Mouse (Mus musculus): ENCODE results near the gene Gpx5.
"Not testable (repeated sequence)": the region's sequence is repeated elsewhere in the genome, so short reads cannot be mapped to it uniquely, and the experiment has no call there.

Gene Gpx5

GRCm38 (mm10) chr13:21264366-21264765 lies 28.2 kb downstream of the Gpx5 start:
- no peak for DNase-seq

GRCm38 (mm10) chr13:21263910-21264309 lies 28.6 kb downstream of the Gpx5 start:
- no peak for DNase-seq

GRCm38 (mm10) chr13:21262787-21263461 lies 29.6 kb downstream of the Gpx5 start:
- no peak for DNase-seq

GRCm38 (mm10) chr13:21260289-21260688 lies 32.2 kb downstream of the Gpx5 start:
- no peak for DNase-seq

- peak in 1 of 2 experiments; percentile 33 for DNase-seq
These were observed 32.8 kb downstream of the Gpx5 start for GRCm38 (mm10) chr13:21259677-21260113.

- DNase-seq, result no peak
These were observed 33.3 kb downstream of the Gpx5 start for GRCm38 (mm10) chr13:21259171-21259631.

- no peak for DNase-seq
These were observed 34.0 kb downstream of the Gpx5 start for GRCm38 (mm10) chr13:21258524-21258923.

- no peak for DNase-seq
These were observed 38.5 kb downstream of the Gpx5 start for GRCm38 (mm10) chr13:21253986-21254385.

GRCm38 (mm10) chr13:21253569-21253968 lies 39.0 kb downstream of the Gpx5 start:
- no peak for DNase-seq

GRCm38 (mm10) chr13:21253040-21253439 lies 39.5 kb downstream of the Gpx5 start:
- DNase-seq, result no peak

- DNase-seq, result no peak
These were observed 42.4 kb downstream of the Gpx5 start for GRCm38 (mm10) chr13:21250074-21250681.

- DNase-seq, result no peak
These were observed 43.5 kb downstream of the Gpx5 start for GRCm38 (mm10) chr13:21249022-21249421.

GRCm38 (mm10) chr13:21246276-21246675 lies 46.3 kb downstream of the Gpx5 start:
- peak in 1 of 2 experiments; percentile 13 for DNase-seq

GRCm38 (mm10) chr13:21244967-21245366 lies 47.6 kb downstream of the Gpx5 start:
- DNase-seq, result not testable (repeated sequence)

GRCm38 (mm10) chr13:21244089-21244488 lies 48.4 kb downstream of the Gpx5 start:
- DNase-seq, result no peak

GRCm38 (mm10) chr13:21243196-21243595 lies 49.3 kb downstream of the Gpx5 start:
- DNase-seq, result no peak

- no peak for DNase-seq
These were observed 50.0 kb downstream of the Gpx5 start for GRCm38 (mm10) chr13:21242408-21243125.

GRCm38 (mm10) chr13:21240788-21241187 lies 51.7 kb downstream of the Gpx5 start:
- no peak for DNase-seq

GRCm38 (mm10) chr13:21237161-21237560 lies 55.4 kb downstream of the Gpx5 start:
- DNase-seq, result no peak

- DNase-seq, result peak; percentile 65 to 85
These were observed 55.8 kb downstream of the Gpx5 start for GRCm38 (mm10) chr13:21236714-21237113.
